Mouse (Mus musculus): ENCODE measurements at regions not wholly inside any gene's neighbourhood (a gene's known extent, or its start where the extent isn't known, plus 50 kb on each side); places are given as distances from the start of the nearest gene placed in this dataset.
A peak's percentile ranks its signal among the peaks of the same experiment; 100 is the strongest.
"Not testable (repeated sequence)": the region's sequence is repeated elsewhere in the genome, so short reads cannot be mapped to it uniquely, and the experiment has no call there.

DNA sequence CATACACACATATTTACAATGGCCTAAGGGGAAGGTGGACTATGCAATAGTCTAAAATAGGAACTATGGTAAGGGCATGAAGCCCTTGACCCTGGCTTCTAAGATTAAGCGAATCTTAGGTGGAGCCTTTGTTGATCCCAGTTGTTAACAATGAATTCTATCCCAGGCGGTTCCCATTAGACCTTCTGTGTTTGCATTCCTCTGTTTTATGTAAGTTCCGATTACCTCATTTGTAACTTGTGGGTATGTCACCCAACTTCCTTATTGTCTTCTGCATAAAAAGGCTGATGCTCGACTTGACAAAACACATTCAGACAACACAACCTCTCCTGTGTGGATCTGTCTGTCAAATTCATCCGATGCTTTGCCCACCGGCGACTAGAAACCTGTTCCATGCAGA lies 335.6 kb downstream of the Gm11232 start:
- DNase-seq (ENCODE audit: low read depth, low spot score): not testable (repeated sequence)

DNA sequence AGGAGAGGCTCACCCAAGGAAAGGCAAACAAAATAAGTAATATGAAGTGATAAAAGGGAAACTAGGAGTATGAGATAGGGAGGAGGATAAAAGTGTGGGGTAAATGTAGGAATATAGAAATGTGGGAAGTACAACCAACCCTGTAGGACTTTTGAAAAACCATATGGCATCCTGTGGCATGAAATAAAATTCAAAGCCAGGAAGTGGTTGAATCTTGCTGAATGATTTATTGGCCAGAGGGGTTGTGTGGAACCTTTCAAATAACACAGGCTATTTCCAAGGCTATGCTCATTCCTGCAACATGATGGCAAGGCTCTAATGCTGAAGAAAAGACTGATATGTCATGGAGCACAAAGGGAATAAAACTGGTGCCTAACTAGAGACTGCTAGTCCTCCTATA lies 347.9 kb downstream of the Gm11232 start:
- DNase-seq (ENCODE audit: low read depth, low spot score): no peak

DNA sequence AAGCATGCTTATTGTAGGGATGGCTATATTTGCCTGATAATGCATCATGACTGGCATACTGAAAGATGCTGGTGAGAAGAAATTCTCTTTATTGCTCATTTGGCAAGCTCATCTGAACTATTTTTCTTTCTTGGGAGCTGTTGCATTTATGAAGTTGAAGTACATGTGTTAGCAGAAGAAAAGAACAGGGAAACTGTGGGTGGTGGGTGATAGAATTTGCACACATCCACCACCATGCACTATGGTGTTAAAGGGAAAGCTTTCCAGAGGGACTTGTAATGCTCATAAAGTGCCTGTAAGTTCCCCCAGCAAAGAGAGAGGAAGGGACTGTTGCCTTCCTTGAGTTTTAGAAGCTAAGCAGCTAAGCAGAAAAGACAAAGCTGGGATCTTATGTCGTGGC lies 367.3 kb downstream of the Gm11232 start:
- DNase-seq (ENCODE audit: low read depth, low spot score): no peak

DNA sequence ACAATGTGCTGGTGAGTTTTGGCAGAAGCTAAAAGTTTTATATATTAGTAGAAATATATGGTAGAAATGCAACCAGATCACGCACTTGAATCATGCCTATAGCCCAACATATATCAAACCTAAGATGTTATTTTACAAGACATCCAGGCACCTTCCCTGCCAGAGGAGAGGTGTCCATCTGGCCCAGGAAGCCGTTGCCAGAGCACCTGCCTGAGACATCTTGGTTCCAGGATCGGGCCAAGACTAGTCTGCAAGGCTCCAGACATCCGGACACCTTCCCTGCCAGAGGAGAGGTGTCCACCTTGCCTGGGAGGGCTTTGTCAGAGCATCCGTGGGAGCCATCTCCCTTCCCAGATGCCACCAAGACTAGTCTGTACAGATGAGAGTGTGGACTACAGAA lies 388.5 kb downstream of the Gm11232 start:
- no peak for DNase-seq (ENCODE audit: low read depth, low spot score)

DNA sequence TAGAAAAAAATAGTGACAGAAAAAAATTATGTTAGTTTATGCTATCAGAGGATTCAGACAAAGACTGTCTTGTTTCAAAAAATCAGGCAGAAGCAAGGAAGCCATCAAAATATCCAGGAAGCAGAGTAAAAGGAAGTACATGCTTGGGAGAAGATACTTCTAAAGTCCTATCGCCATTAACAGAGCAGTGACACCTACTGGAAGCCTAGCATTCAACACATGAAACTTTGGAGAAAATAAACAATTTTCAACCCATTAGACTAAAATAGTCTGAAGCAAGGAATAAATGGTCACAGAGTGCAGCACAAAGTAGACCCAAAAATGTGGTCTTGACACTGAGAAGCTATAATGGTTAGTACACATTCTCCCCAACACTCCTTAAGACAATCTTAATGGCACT lies 394.0 kb downstream of the Gm11232 start:
- no peak for DNase-seq (ENCODE audit: low read depth, low spot score)

DNA sequence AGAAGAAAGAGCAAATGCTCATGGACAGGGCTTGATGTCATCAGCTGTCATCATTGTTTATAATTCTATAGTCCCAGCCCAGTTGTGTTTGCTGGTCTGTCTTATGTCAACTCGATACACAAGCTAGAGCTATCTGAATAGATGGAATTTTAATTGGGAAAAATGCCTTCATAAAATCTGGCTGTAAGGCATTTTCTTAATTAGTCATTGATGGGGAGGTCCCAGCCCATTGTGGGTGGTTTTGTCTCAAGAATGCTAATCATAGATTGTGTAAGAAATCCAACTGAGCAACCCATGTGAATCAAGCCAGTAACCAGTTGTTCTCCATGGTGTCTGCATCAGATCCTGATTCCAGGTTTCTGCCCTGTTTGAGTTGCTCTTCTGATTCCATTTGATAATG lies 400.1 kb downstream of the Gm11232 start:
- DNase-seq (ENCODE audit: low read depth, low spot score): no peak

DNA sequence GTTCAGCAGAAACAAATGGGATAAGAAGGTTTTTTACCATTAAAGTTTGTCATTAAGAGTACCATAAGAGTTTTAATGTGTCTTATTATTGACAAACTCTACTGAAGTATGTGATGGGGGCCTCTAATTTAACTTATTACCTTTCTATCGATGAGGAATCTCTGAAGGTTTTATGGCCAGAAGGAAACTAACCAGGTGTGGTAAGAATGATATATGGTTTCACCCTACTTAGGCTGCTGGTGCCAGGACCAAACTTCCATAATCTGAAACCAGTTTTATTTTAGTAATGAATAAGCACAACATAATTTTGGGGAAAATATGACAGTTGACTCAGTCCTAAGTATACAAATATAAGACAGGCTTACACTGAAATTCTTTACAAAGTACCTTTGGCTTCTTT lies 401.1 kb downstream of the Gm11232 start:
- no peak for DNase-seq (ENCODE audit: low read depth, low spot score)

DNA sequence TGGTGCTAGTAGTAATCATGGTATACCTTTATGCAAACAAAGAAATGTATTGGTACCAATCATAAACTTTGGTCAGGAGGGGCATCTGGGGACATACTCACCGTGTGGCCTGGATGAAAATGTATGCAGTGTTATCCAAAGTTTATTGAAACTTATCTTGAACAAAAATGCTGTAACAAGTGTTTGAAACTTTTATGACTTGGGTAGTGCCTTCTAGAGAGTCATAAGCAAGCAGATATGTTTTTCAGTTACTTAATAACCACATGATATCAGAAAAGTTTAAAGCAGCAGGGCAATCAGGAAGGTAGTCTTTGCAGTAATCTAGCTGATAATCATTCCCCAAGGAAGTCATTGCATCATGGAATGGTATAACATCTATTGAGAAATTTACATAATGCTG lies 401.5 kb downstream of the Gm11232 start:
- DNase-seq (ENCODE audit: low read depth, low spot score): no peak

DNA sequence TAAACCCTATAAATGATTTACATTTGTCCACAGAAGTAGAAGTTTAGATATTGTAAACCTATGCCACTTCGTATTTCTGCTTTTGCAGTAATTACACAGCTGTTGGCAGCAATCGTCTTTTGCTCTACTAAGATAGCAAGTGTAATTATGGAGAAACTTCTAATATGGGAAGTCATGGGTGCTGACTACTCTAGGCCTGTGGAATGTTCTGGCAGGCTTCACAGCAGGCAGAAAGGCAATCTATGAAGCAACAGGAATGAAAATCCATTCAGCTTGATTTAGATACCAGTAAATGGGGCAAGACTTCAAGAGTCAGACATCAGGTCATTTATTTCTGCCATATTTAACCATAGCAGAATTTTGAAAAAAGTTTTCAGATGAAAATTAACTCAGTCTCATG lies 405.9 kb downstream of the Gm11232 start:
- DNase-seq (ENCODE audit: low read depth, low spot score): no peak

DNA sequence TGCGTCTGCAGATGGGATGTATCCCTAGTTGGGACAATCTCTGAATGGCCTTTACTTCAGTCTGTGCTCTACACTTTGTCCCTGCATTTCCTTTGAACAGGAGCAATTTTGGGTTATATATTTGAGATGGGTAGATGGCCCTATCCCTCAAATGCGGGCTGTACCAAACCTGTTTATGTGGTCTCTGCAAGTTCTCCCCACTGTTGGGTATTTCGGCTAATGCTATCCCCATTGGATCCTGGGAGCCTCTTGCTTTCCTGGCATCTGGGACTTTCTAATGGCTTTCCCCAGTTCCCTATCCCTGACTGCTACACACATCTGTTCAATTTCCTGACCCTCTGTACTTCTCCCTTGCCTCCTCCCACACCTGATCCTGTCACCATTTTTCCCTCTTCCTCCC lies 414.7 kb downstream of the Gm11232 start:
- no peak for DNase-seq (ENCODE audit: low read depth, low spot score)

DNA sequence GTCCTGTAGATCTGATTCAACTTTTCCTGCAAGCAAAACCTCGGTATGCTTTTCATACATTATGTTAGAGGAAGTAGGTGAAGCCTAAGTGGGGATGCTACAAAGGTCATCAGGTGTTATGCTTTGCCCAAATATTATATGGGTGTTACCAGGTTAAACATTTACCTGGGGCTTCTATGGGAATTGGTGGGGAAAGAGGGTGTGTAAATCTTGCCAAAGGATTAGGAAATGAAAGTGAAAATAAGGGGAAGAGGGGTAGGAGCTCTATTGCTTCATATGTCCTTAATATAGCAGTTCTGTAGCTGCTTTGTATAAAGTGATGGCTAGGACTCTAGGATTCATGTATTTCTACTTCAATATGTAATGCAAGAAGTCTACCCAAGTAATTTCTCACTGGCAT lies 419.2 kb downstream of the Gm11232 start:
- no peak for DNase-seq (ENCODE audit: low read depth, low spot score)

DNA sequence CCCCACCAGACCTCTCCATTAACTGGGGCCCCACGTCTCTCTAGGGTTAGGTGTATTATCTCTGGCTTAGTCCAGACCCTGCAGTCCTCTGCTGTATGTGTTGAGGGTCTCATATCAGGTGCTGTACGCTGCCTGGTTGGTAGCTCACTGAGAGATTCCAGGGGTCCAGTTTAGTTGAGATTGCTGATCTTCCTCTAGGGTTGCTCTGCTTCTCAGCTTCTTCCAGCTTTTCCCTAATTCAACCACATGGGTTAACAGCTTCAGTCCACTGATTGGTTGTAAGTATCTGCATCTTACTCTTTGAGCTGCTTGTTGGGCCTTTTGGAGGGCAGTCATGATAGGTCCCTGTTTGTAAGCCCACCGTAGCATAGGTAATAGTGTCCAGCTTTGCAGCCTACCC lies 425.1 kb downstream of the Gm11232 start:
- DNase-seq (ENCODE audit: low read depth, low spot score): no peak

DNA sequence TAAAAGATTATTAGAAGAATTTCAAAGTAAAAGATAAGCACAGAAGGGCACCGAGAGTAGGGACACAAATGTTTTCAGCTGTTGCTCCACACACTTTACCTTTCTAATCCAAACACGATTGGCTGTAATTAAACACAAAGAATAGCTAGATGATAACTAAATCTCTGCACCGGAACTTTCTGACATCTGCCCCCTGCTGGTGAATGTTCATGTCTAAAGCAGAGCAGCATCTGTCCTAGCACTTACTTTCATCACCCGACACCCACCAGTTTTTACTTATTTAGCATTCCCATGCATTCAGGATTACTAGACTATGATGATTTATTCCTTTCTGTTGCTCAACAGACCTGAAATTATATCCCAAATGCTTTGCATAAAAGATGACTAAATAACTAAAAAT lies 425.7 kb downstream of the Gm11232 start:
- DNase-seq (ENCODE audit: low read depth, low spot score): no peak

DNA sequence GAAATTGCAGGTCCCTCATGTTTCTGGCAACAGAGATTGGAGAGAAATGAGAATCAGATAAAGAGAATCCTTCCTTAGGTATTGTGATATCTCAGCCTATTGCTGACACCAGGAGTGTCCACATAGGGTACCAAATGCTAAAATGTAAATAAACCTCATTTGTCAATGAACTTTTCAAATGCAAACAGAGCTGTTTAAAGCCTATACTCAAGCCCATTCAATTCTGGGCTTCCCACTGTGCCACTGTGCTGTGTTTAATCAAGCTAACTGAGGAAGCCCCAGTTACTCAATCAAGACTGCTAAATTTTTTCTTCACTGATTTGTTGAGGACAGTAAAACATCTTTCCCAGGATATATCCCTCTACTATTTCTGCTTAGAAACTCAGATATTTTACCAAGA lies 441.2 kb downstream of the Gm11232 start:
- DNase-seq (ENCODE audit: low read depth, low spot score): no peak

DNA sequence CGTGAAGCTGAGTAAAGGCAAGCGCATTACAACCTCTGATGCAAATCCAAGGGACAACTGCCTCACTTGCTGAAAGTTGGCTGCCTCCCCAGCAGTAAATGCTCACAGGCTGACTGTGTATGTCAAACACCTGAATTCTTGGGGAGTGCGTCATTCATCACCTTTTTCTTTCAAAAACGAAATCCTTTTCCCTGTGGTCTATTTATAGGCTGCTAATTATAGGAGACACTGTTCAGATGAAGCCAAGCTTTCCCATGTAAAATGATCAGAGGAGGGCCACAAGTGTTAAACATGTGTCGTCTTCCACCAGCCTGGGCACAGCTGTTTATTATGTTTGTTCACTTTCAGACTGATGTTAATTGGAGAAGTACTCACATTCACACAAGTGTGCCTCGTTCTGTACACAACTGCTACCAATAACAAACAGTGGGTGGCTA lies 450.6 kb downstream of the Gm11232 start:
- DNase-seq (ENCODE audit: low read depth, low spot score): no peak

DNA sequence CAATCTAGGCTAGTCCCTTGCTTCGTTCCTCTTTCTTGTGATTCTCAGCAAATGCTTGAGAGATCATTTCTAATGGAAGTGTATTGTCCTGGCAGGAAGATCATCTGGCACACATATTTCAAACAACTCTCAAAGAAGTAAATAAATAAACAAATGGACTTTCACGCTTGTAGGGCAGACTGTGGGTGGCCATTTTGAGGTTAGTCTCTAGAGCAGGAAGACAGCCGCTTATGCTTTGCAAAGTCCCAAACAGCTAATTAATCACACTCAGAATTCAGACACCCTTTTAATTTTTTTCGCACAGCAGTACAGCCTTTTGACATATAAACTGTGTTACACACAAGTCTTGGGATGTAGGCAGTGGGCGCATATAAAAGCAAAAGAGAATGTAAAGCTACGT lies 451.1 kb downstream of the Gm11232 start:
- DNase-seq (ENCODE audit: low read depth, low spot score): no peak

DNA sequence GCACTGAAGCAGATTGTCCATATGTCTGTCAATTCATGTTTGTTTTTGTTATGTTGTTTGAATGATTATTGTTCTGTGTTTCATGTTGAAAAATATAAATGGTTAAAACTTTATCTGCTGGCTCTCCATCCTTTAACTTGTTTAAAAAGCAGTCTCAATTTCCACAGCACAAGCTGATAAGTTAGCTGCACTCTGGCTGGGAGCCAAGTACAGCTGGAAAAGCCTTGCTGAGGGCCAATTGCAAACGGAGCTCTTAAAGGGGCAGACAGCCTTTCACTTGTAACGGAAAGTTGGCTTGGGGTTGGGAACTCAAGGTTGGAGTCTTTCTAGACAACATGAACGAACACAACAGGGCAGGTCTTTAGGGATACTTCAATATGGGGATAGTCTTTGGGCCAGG lies 462.0 kb downstream of the Gm11232 start:
- DNase-seq (ENCODE audit: low read depth, low spot score): not testable (repeated sequence)

DNA sequence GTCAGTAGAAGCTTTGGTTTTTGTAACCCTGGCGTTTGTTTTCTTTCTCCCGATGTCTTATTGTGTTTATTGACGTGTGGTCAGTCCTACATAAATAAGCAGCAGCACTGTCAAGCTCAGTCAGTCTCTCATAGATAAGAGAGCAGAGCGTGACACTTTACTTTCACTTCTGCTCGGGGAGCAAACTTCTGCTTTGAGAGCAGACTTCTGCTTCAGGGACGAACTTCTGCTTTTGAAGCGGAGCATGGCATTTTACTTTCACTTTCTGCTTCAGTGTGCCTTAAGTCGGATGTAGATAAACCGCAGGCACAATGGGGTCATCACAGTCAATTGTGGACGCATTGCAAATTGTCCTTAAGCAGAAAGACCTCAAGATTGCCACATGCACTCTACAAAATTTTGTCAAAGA lies 466.0 kb downstream of the Gm11232 start:
- no peak for DNase-seq (ENCODE audit: low read depth, low spot score)

DNA sequence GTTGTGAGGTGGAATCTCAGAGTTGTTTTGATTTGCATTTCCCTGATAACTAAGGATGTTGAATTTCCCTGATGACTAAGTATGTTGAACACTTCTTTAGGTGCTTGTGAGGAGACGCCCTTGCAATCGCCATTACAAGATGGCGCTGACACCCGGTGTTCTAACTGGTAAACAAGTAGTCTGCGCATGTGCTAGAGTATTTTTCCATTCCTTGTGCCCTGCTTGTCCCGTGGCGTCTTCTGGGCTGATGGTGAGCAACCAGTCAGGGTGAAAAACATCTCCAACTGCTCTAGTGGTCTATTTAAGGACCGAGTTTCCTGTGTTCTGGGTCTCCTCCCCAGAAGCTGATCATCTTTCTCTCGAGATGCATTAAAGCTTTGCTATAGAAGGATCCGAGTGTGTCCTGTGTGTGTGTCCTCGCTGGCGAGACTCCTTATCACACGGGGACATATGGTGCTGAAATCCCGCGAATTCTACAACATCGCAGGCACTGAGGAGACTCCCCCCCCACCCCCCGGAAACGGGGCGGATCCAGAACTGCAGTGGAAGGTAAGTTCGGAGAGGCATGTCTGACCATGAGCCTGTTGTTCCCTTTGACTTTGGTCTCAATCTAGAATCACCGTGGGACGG lies 466.5 kb downstream of the Gm11232 start:
- not testable (repeated sequence) for DNase-seq (ENCODE audit: low read depth, low spot score)

DNA sequence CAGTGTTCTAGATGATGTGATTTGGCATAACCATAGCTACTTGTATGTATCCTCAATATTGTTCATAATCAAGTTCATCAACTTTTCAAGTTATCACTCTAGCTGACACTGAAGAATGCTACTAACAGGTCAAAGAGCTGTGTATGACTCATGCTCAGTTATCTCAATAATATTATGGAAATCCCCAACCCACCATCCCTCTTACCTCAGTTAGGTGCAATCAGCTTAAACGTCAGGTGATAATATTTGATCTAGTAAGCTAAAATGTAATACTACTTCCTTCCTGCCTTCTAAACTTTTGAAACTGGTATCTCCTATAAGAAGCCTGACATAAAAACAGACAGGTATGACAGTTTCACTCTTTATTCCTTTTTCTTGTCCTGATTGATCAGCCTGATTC lies 474.6 kb downstream of the Gm11232 start:
- no peak for DNase-seq (ENCODE audit: low read depth, low spot score)

DNA sequence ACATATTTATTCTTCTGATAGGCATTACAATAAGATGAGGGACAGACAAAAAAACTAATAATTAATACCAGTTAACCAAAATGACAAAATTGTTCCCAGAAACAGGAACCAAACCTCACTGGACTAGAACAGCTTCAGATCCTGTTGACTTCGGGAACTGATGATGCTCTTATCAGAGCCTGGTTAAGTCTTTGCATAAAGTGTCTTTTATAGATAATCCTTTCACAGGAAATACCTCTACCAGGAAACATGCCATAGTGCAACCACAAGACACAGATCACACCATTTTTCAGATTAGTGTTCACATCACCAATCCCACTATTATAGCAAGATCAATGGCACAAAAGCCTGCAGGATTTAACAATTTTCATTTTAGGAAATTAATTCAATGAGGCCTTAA lies 478.1 kb downstream of the Gm11232 start:
- DNase-seq (ENCODE audit: low read depth, low spot score): no peak

DNA sequence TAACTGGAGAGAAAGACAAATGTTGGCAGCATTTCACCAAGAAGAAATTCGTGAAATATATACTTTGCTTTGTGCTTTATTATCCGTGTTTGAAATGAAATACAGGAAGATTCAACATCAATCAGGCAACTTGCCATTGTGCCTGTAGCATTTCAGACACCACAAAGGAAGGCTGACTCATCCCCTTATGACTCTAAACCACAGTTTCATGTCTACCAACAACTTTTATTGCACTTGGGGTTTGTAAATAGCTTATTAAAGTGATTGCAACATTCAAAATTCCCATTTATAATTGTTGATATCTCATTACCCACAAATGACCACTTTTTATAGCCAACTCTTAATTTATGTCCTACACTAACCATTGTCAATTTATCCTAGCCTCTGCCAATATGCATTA lies 497.9 kb downstream of the Gm11232 start:
- DNase-seq (ENCODE audit: low read depth, low spot score): no peak

DNA sequence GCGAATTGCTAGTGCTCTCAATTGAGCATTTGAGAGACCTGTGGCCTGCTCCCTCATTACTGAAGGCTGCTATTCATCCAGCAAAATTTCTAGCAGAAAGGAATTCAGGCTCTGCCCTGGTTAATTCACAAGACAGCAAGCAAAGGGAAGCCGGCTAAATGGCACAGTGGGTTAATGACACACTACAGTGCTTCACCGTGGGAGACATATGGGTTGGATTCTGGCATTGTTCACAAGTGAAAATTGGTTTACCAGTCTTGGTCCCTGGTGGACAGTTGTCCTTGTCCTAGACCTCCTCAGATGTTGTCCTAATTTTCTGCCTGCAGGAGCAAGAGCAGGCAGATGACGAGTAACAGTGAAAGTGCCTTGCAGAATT lies 527.3 kb downstream of the Gm11232 start:
- DNase-seq (ENCODE audit: low read depth, low spot score): peak; percentile 26

DNA sequence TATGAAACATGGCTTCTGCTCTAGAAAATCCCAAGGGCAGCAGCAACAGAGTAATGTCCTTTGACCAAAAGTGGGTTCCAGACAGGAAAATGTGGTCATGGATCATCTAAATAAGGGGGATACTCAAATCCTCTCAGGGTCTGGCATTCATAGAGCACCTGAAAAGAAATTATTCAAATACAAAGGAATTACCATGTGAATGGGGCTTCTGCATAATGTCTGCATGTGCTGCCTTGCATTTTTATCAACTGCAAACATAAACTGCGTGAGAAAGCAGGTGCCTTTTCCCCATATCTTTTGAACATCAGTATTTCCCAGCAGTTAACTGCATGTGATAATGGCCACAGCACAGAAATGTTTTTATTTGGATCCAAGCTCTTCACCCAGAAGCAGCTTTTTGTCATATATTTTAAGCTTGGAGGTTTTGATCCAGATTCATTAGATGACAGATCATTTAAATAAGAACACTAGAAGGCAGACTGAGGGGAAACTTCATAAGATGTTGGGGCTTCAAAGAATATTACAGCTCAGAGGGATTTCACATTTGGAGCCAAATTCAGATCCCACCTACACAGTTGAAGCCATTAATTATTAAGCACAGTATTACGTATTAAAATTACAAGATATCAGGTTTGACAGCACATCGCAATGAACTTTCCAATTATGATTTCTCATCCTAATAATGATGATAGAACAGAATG lies 527.8 kb downstream of the Gm11232 start:
- peak; percentile 24 for DNase-seq (ENCODE audit: low read depth, low spot score)
